Mouse (Mus musculus): ENCODE results near the gene Map3k7.

Map3k7 gene

DNA sequence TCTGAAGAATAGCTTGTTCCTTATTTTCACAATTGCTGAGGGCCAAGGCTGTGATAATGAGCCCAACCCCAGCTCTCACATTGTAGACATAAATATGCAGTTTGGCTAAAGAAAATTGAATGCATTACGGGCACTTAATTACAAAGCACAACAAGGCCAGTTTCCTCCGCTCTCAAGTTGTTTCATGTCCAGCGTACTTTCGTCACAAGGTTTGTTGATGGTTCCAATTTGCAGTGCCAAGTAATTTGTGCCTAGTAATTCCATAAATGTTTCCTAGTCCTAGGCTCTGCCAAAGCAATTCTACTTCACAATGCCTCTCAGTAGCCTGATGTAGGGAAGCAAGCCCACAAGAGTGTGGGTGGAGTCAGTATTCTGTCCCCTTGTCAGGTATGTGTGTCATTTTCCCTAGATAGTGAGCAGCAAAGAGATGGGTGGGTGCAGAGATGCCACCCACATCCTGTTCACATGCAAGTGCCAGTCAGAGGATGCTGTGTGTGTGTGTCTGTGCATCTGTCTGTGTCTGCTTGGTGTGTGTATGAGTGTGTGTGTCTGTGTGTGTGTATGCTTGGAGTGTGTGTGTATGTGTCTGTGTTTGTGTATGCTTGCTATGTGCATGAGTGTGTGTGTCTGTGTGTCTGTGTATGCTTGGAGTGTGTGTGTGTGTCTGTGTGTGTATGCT is 98.6 kb downstream of the Map3k7 start:
- DNase-seq (ENCODE audit: low spot score) = no peak

DNA sequence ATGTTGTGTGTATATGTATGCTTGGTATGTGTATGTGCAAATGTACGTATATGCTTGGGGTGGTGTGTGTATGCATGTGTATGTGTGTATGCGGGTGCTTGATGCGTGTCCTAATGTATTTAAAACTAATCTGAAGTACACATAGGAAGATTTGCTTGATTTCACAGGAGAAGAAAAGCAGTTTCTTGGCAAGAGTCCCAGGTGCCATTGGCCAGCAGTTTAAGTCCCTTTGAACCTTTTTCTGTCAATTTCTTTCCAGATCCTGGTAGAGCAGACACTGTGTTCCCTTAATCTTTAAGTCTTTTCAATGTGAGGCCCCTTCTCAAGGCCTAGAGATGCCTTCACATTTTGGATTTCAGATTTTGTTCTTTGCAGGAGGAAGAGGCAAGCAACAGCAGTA is 99.4 kb downstream of the Map3k7 start:
- no peak for DNase-seq (ENCODE audit: low spot score)
